Mouse (Mus musculus) heart, embryonic 10.5 days (tissue): Measurements from ENCODE around the gene Fkbp10. TPM values are rescaled to one million over a fixed set of nuclear protein-coding genes. Genes with fewer than 3 reads are reported as not detected.
A peak's percentile ranks its signal among the peaks of the same experiment; 100 is the strongest.

Experiments
- DNase-seq: peaks from one replicate; pipeline ENCODE4 v3.0.0-alpha.2; 2017; ENCODE audit warnings: low spot score
- H3K27ac ChIP-seq: fragments of 300-500 bp; sonication (generic); 2 replicates; pipeline ENCODE4 v1.5.1; 2016; ENCODE audit warnings: mild to moderate bottlenecking
- H3K27me3 ChIP-seq: fragments of 300-500 bp; sonication (generic); 2 replicates; pipeline ENCODE4 v1.6.1; 2016; ENCODE audit warnings: mild to moderate bottlenecking; ENCODE audit not compliant: poor library complexity, insufficient read depth, severe bottlenecking
- H3K36me3 ChIP-seq: fragments of 300-500 bp; sonication (generic); 2 replicates; pipeline ENCODE4 v1.6.1; 2016; ENCODE audit warnings: mild to moderate bottlenecking, moderate library complexity
- H3K4me1 ChIP-seq: fragments of 300-500 bp; sonication (generic); 2 replicates; pipeline ENCODE4 v1.6.1; 2016; ENCODE audit warnings: mild to moderate bottlenecking
- H3K4me3 ChIP-seq: fragments of 300-500 bp; sonication (generic); 2 replicates; pipeline ENCODE4 v1.5.1; 2016; ENCODE audit warnings: mild to moderate bottlenecking, moderate library complexity
- H3K9me3 ChIP-seq: fragments of 300-500 bp; sonication (generic); 2 replicates; pipeline ENCODE4 v1.6.1; 2016; ENCODE audit warnings: mild to moderate bottlenecking, moderate library complexity
- WGBS: fragments of 180-500 bp; shearing (Covaris S2); methylation state at CpG from one replicate; pipeline ENCODE4 v1.1.7; 2016; 5-methylcytosine and 5-hydroxymethylcytosine counted together
- polyA plus RNA-seq: library from polyadenylated mRNA; unstranded; fragments of >200 nt; fragmentation: Nextera tagmentation; extraction: Ambion mirVana; gene quantifications from 2 replicates; pipeline ENCODE4 v1.2.1, GENCODE M21; 2016

The Fkbp10 gene
- polyA plus RNA-seq: 107 and 123 TPM in 2 replicates

- no peaks in the 10 kb centered on the region for H3K27me3 ChIP-seq
- peak; percentile 91 for DNase-seq
- peaks cover 65% of the 10 kb centered on the region for H3K4me1 ChIP-seq
- no peaks in the 10 kb centered on the region for H3K9me3 ChIP-seq
- H3K36me3 ChIP-seq: peaks cover 28% of the 10 kb centered on the region
- peak within 1 kb of the TSS; percentile 94 for H3K27ac ChIP-seq
- WGBS: under 1% methylated on average over 31 of the region's 31 CpGs
- H3K4me3 ChIP-seq: peak within 1 kb of the TSS; percentile 70
These were observed at the start of gene Fkbp10 for GRCm38 (mm10) chr11:100414914-100415822. Gene Fkbp10, plus strand, starts transcription at chr11:100415697.

- Histone ChIP-seq H3K4me1 (peaks cover 11% of the 10 kb centered on the region; the same call in 1 of the 2 replicates), H3K9me3 (no peaks in the 10 kb centered on the region), H3K4me3 (no peak overlapping the region), H3K27ac (no peak overlapping the region), H3K27me3 (peaks cover 6% of the 10 kb centered on the region; the same call in 1 of the 2 replicates), H3K36me3 (peaks cover 49% of the 10 kb centered on the region)
- no peak for DNase-seq
- 62% methylated on average over 7 of the region's 7 CpGs for WGBS
These were observed 46.4 kb upstream of the Fkbp10 start for GRCm38 (mm10) chr11:100369145-100369544.

- peaks cover 53% of the 10 kb centered on the region for H3K36me3 ChIP-seq
- DNase-seq: no peak
- H3K27me3 ChIP-seq: no peaks in the 10 kb centered on the region
- 58% methylated on average over 8 of the region's 8 CpGs for WGBS
- no peak overlapping the region for H3K4me3 ChIP-seq
- H3K9me3 ChIP-seq: no peaks in the 10 kb centered on the region
- no peak overlapping the region for H3K27ac ChIP-seq
- H3K4me1 ChIP-seq: peaks cover 13% of the 10 kb centered on the region; the same call in 1 of the 2 replicates
These were observed 45.7 kb upstream of the Fkbp10 start for GRCm38 (mm10) chr11:100369822-100370221.

- peaks cover 76% of the 10 kb centered on the region for H3K36me3 ChIP-seq
These were observed 43.4 kb upstream of the Fkbp10 start for GRCm38 (mm10) chr11:100371981-100372558.

GRCm38 (mm10) chr11:100375127-100375526 is 40.4 kb upstream of the Fkbp10 start:
- Histone ChIP-seq H3K4me1 (peaks cover 9% of the 10 kb centered on the region; the same call in 1 of the 2 replicates), H3K9me3 (no peaks in the 10 kb centered on the region), H3K36me3 (peaks cover 95% of the 10 kb centered on the region), H3K4me3 (no peak overlapping the region), H3K27me3 (no peaks in the 10 kb centered on the region), H3K27ac (no peak overlapping the region)
- DNase-seq: no peak
- WGBS: 81% methylated on average over 9 of the region's 9 CpGs

More at GRCm38 (mm10) chr11:100371981-100372558, 43.4 kb upstream of the Fkbp10 start:
- no peaks in the 10 kb centered on the region for H3K27me3 ChIP-seq
- WGBS: 83% methylated on average over 7 of the region's 8 CpGs
- peaks cover 19% of the 10 kb centered on the region; the same call in 1 of the 2 replicates for H3K4me1 ChIP-seq
- no peaks in the 10 kb centered on the region for H3K9me3 ChIP-seq
- no peak overlapping the region for H3K27ac ChIP-seq
- no peak for DNase-seq
- H3K4me3 ChIP-seq: no peak overlapping the region

GRCm38 (mm10) chr11:100376005-100376404 is 39.5 kb upstream of the Fkbp10 start:
- no peak overlapping the region for H3K4me3 ChIP-seq

GRCm38 (mm10) chr11:100376746-100377389 is 38.6 kb upstream of the Fkbp10 start:
- no peak overlapping the region for H3K27ac ChIP-seq
- peaks cover 94% of the 10 kb centered on the region for H3K36me3 ChIP-seq
- 89% methylated on average over 21 of the region's 21 CpGs for WGBS
- H3K4me1 ChIP-seq: peaks cover 9% of the 10 kb centered on the region; the same call in 1 of the 2 replicates
- H3K9me3 ChIP-seq: no peaks in the 10 kb centered on the region
- no peak for DNase-seq
- no peak overlapping the region for H3K4me3 ChIP-seq
- no peaks in the 10 kb centered on the region for H3K27me3 ChIP-seq

More at GRCm38 (mm10) chr11:100376005-100376404, 39.5 kb upstream of the Fkbp10 start:
- H3K27me3 ChIP-seq: no peaks in the 10 kb centered on the region
- peaks cover 9% of the 10 kb centered on the region; the same call in 1 of the 2 replicates for H3K4me1 ChIP-seq
- WGBS: 68% methylated on average over 4 of the region's 4 CpGs
- DNase-seq: no peak
- peaks cover 95% of the 10 kb centered on the region for H3K36me3 ChIP-seq
- no peak overlapping the region for H3K27ac ChIP-seq
- no peaks in the 10 kb centered on the region for H3K9me3 ChIP-seq

GRCm38 (mm10) chr11:100377989-100378388 is 37.5 kb upstream of the Fkbp10 start:
- Histone ChIP-seq H3K27me3 (no peaks in the 10 kb centered on the region), H3K9me3 (no peaks in the 10 kb centered on the region)

GRCm38 (mm10) chr11:100378446-100378845 is 37.1 kb upstream of the Fkbp10 start:
- Histone ChIP-seq H3K36me3 (peaks cover 94% of the 10 kb centered on the region), H3K4me3 (no peak overlapping the region), H3K9me3 (no peaks in the 10 kb centered on the region), H3K27me3 (no peaks in the 10 kb centered on the region), H3K4me1 (peaks cover 9% of the 10 kb centered on the region; the same call in 1 of the 2 replicates), H3K27ac (no peak overlapping the region)
- no peak for DNase-seq
- 89% methylated on average over 5 of the region's 5 CpGs for WGBS

More at GRCm38 (mm10) chr11:100377989-100378388, 37.5 kb upstream of the Fkbp10 start:
- peaks cover 94% of the 10 kb centered on the region for H3K36me3 ChIP-seq
- H3K4me1 ChIP-seq: peaks cover 9% of the 10 kb centered on the region; the same call in 1 of the 2 replicates
- no peak overlapping the region for H3K27ac ChIP-seq
- no peak for DNase-seq
- H3K4me3 ChIP-seq: no peak overlapping the region
- WGBS: 93% methylated on average over 14 of the region's 14 CpGs

- H3K9me3 ChIP-seq: no peaks in the 10 kb centered on the region
- H3K27ac ChIP-seq: no peak overlapping the region
- H3K36me3 ChIP-seq: peaks cover 95% of the 10 kb centered on the region
- peaks cover 7% of the 10 kb centered on the region; the same call in 1 of the 2 replicates for H3K4me1 ChIP-seq
- H3K4me3 ChIP-seq: no peak overlapping the region
- DNase-seq: no peak
- no peaks in the 10 kb centered on the region for H3K27me3 ChIP-seq
- 86% methylated on average over 4 of the region's 4 CpGs for WGBS
These were observed 36.2 kb upstream of the Fkbp10 start for GRCm38 (mm10) chr11:100379311-100379710.

GRCm38 (mm10) chr11:100382682-100383081 is 32.8 kb upstream of the Fkbp10 start:
- Histone ChIP-seq H3K36me3 (peaks cover 88% of the 10 kb centered on the region), H3K27me3 (no peaks in the 10 kb centered on the region), H3K9me3 (no peaks in the 10 kb centered on the region), H3K4me1 (peaks cover 23% of the 10 kb centered on the region), H3K4me3 (no peak overlapping the region), H3K27ac (no peak overlapping the region)
- no peak for DNase-seq
- 76% methylated on average over 6 of the region's 6 CpGs for WGBS

GRCm38 (mm10) chr11:100385016-100385415 is 30.5 kb upstream of the Fkbp10 start:
- Histone ChIP-seq H3K9me3 (no peaks in the 10 kb centered on the region), H3K27me3 (no peaks in the 10 kb centered on the region), H3K27ac (peak overlapping the region; percentile 13; the same call in 1 of the 2 replicates), H3K4me3 (no peak overlapping the region), H3K4me1 (peaks cover 46% of the 10 kb centered on the region), H3K36me3 (peaks cover 66% of the 10 kb centered on the region)
- no peak for DNase-seq
- 85% methylated on average over 3 of the region's 3 CpGs for WGBS
